Mouse (Mus musculus): ENCODE measurements around the gene Golga1.

GRCm38 (mm10) chr2:39065400-39065987 lies at the start of gene Golga1:
- TF ChIP-seq CTCF (IDR thresholded peaks at IDR 0.05; ENCODE audit: borderline replicate concordance, insufficient read depth, low read depth, low read length), result no peak
- TF ChIP-seq POLR2A (IDR thresholded peaks at IDR 0.05; ENCODE audit: borderline replicate concordance, insufficient read depth, low read length), result peak; percentile 90

All from cerebellum, adult 2 months (tissue).